Mouse (Mus musculus): ENCODE measurements around the gene Six3. TPM values are rescaled to one million over a fixed set of nuclear protein-coding genes. Genes with fewer than 3 reads are reported as not detected.

Gene Six3
- polyA plus RNA-seq, 1 experiment: not detected

DNA sequence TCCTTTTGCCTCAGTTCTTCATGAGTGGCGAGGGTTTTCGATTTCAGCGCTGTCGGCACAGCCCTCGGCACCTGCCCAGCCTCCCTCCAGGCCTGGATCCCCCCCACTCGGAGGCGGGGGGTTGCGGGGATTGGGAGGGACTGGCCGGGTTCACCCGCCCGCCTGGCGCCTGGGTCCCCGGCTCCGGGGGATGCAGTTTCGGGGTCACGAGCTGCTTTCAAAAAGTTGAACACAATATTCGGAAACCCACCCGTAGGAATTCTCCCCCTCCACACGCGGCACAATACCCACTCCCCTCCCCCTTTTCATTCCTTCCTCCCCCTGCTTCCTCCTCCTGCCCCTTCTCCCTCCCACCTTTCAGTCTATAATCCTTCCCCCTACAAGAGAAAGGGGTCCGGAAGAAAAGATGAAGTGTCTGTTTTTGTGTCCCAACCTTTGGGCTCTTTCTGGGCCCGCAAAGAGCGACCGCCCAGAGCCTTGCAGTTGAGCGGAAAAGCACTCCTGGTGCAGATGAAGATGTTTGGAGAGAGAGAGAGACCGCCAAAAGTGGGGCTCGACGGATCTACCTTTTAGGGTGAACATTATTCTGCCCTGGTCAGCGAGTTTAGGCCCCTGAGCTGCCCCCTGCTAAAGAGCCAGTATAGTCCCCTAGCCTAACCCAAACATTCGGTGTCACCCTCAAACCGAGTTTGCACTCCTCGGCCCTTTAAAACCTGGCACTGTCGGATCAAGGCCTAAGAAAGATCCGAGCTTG is 5.1 kb downstream of the Six3 start:
- H3K36me3 ChIP-seq (ENCODE audit: control insufficient read depth, insufficient read depth, low read length, poor library complexity, severe bottlenecking): no peaks in the 10 kb centered on the region
- peak overlapping the region; percentile 12; the same call in 1 of the 2 replicates for H3K9ac ChIP-seq (ENCODE audit: low read depth, poor library complexity, severe bottlenecking)
- H3K4me3 ChIP-seq (ENCODE audit: low read depth, low read length): peak overlapping the region; percentile 52
- H3K27ac ChIP-seq (ENCODE audit: insufficient read depth, low read length): no peak overlapping the region
- peaks cover 63% of the 10 kb centered on the region for H3K27me3 ChIP-seq (ENCODE audit: control insufficient read depth, insufficient read depth, low read length, poor library complexity, severe bottlenecking)
- no peaks in the 10 kb centered on the region for H3K4me1 ChIP-seq (ENCODE audit: control insufficient read depth, insufficient read depth, low read length)
- H3K9me3 ChIP-seq (replicated peaks; ENCODE audit: control insufficient read depth, insufficient read depth, low read length, poor library complexity, severe bottlenecking): no peaks in the 10 kb centered on the region
- no peak for TF ChIP-seq EP300 (IDR thresholded peaks at IDR 0.05; ENCODE audit: insufficient read depth, low read depth, low read length)
- no peak for TF ChIP-seq CTCF (IDR thresholded peaks at IDR 0.05; ENCODE audit: low read depth, low read length)
- no peak for TF ChIP-seq POLR2A (IDR thresholded peaks at IDR 0.05; ENCODE audit: insufficient read depth, low read length)

GRCm38 (mm10) chr17:85619113-85620085 is 6.0 kb downstream of the Six3 start:
- Histone ChIP-seq H3K27me3 (ENCODE audit: control insufficient read depth, insufficient read depth, low read length, poor library complexity, severe bottlenecking) (peaks cover 67% of the 10 kb centered on the region), H3K9ac (ENCODE audit: low read depth, poor library complexity, severe bottlenecking) (no peak overlapping the region), H3K9me3 (replicated peaks; ENCODE audit: control insufficient read depth, insufficient read depth, low read length, poor library complexity, severe bottlenecking) (no peaks in the 10 kb centered on the region), H3K27ac (ENCODE audit: insufficient read depth, low read length) (no peak overlapping the region), H3K4me1 (ENCODE audit: control insufficient read depth, insufficient read depth, low read length) (no peaks in the 10 kb centered on the region), H3K4me3 (ENCODE audit: low read depth, low read length) (no peak overlapping the region), H3K36me3 (ENCODE audit: control insufficient read depth, insufficient read depth, low read length, poor library complexity, severe bottlenecking) (no peaks in the 10 kb centered on the region)
- TF ChIP-seq CTCF (IDR thresholded peaks at IDR 0.05; ENCODE audit: low read depth, low read length) (no peak), POLR2A (IDR thresholded peaks at IDR 0.05; ENCODE audit: insufficient read depth, low read length) (no peak)

DNA sequence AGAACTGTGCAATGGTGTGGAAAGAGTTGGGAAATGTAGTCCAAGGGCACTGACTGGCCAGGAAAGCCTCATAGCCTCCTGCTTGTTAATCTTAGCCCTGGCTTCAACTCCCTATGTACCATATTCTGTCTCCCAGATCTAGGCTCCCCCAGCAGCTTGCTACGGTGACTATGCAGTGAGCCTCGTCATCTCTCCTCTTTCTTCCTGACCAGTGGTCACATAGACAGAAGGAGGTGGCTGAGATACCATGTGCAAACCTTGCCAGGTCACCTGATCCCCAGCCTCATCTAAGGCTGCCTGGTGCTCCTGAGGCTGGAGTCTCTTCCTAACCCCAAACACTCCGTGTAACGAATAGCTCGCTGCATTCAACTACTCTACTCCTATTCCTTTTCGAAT is 6.7 kb downstream of the Six3 start:
- Histone ChIP-seq H3K4me3 (ENCODE audit: low read depth, low read length) (no peak overlapping the region), H3K4me1 (ENCODE audit: control insufficient read depth, insufficient read depth, low read length) (no peaks in the 10 kb centered on the region), H3K9me3 (replicated peaks; ENCODE audit: control insufficient read depth, insufficient read depth, low read length, poor library complexity, severe bottlenecking) (no peaks in the 10 kb centered on the region), H3K27ac (ENCODE audit: insufficient read depth, low read length) (no peak overlapping the region), H3K27me3 (ENCODE audit: control insufficient read depth, insufficient read depth, low read length, poor library complexity, severe bottlenecking) (peaks cover 61% of the 10 kb centered on the region), H3K36me3 (ENCODE audit: control insufficient read depth, insufficient read depth, low read length, poor library complexity, severe bottlenecking) (no peaks in the 10 kb centered on the region), H3K9ac (ENCODE audit: low read depth, poor library complexity, severe bottlenecking) (no peak overlapping the region)
- TF ChIP-seq POLR2A (IDR thresholded peaks at IDR 0.05; ENCODE audit: insufficient read depth, low read length): no peak
- no peak for TF ChIP-seq CTCF (IDR thresholded peaks at IDR 0.05; ENCODE audit: low read depth, low read length)
- no peak for TF ChIP-seq EP300 (IDR thresholded peaks at IDR 0.05; ENCODE audit: insufficient read depth, low read depth, low read length)

DNA sequence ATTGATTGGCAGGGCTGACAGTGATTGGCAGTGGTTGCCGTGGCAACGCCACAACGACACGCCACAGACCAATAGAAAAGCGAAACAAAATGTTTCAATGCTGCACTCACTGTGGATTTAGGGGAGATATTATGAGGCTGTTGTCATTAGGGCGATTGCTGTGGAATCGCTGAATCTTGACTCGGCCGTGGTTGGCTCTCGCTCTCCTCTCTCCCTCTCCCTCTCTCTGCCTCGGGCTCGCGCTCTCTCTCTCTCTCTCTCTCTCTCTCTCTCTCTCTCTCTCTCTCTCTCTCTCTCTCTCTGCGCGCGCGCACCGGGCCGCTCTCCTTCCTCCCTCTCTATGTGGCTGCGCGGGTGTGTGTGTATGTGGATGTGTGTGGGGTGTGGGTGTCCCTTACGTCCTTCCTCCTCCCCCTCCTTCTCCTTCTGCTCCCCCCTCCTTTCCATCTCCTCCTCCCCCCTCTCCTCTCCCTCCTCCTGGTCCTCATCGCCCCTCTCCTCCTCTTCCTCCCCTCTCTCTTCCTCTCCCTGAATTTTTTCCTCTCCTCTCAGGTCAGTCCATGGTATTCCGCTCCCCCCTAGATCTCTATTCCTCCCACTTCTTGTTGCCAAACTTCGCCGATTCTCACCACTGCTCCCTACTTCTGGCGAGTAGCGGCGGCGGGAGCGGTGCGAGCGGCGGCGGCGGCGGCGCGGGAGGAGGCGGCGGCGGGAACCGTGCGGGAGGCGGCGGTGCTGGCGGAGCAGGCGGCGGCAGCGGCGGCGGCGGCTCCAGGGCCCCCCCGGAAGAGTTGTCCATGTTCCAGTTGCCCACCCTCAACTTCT is 7.5 kb downstream of the Six3 start:
- no peak overlapping the region for H3K9ac ChIP-seq (ENCODE audit: low read depth, poor library complexity, severe bottlenecking)
- H3K4me1 ChIP-seq (ENCODE audit: control insufficient read depth, insufficient read depth, low read length): no peaks in the 10 kb centered on the region

GRCm38 (mm10) chr17:85621505-85622310 is 8.3 kb downstream of the Six3 start:
- Histone ChIP-seq H3K4me1 (ENCODE audit: control insufficient read depth, insufficient read depth, low read length) (no peaks in the 10 kb centered on the region), H3K27ac (ENCODE audit: insufficient read depth, low read length) (no peak overlapping the region)

More for the DNA sequence above, 7.5 kb downstream of the Six3 start:
- no peaks in the 10 kb centered on the region for H3K36me3 ChIP-seq (ENCODE audit: control insufficient read depth, insufficient read depth, low read length, poor library complexity, severe bottlenecking)
- H3K27me3 ChIP-seq (ENCODE audit: control insufficient read depth, insufficient read depth, low read length, poor library complexity, severe bottlenecking): peaks cover 54% of the 10 kb centered on the region
- H3K4me3 ChIP-seq (ENCODE audit: low read depth, low read length): peak overlapping the region; percentile 39
- no peak for TF ChIP-seq CTCF (IDR thresholded peaks at IDR 0.05; ENCODE audit: low read depth, low read length)
- TF ChIP-seq EP300 (IDR thresholded peaks at IDR 0.05; ENCODE audit: insufficient read depth, low read depth, low read length): no peak
- TF ChIP-seq POLR2A (IDR thresholded peaks at IDR 0.05; ENCODE audit: insufficient read depth, low read length): no peak
- H3K27ac ChIP-seq (ENCODE audit: insufficient read depth, low read length): no peak overlapping the region
- no peaks in the 10 kb centered on the region for H3K9me3 ChIP-seq (replicated peaks; ENCODE audit: control insufficient read depth, insufficient read depth, low read length, poor library complexity, severe bottlenecking)

More at GRCm38 (mm10) chr17:85621505-85622310, 8.3 kb downstream of the Six3 start:
- no peaks in the 10 kb centered on the region for H3K9me3 ChIP-seq (replicated peaks; ENCODE audit: control insufficient read depth, insufficient read depth, low read length, poor library complexity, severe bottlenecking)
- H3K9ac ChIP-seq (ENCODE audit: low read depth, poor library complexity, severe bottlenecking): no peak overlapping the region
- no peaks in the 10 kb centered on the region for H3K36me3 ChIP-seq (ENCODE audit: control insufficient read depth, insufficient read depth, low read length, poor library complexity, severe bottlenecking)
- no peak for TF ChIP-seq EP300 (IDR thresholded peaks at IDR 0.05; ENCODE audit: insufficient read depth, low read depth, low read length)
- no peak for TF ChIP-seq CTCF (IDR thresholded peaks at IDR 0.05; ENCODE audit: low read depth, low read length)
- TF ChIP-seq POLR2A (IDR thresholded peaks at IDR 0.05; ENCODE audit: insufficient read depth, low read length): no peak
- peaks cover 53% of the 10 kb centered on the region for H3K27me3 ChIP-seq (ENCODE audit: control insufficient read depth, insufficient read depth, low read length, poor library complexity, severe bottlenecking)
- H3K4me3 ChIP-seq (ENCODE audit: low read depth, low read length): peak overlapping the region; percentile 49
